Mouse (Mus musculus) CH12.LX (cell line): ENCODE measurements around the gene Scp2. TPM values are rescaled to one million over a fixed set of nuclear protein-coding genes. Genes with fewer than 3 reads are reported as not detected.

Experiments used
- DNase-seq: peaks from one replicate; pipeline ENCODE4 v3.0.0-alpha.2; 2013; ENCODE audit errors: extremely low read depth
- H3K27ac ChIP-seq: 2 replicates; pipeline ENCODE4 v1.5.1; 2012; ENCODE audit warnings: low read depth, mild to moderate bottlenecking, control low read depth, moderate library complexity; ENCODE audit not compliant: insufficient read depth
- H3K27me3 ChIP-seq: replicated peaks from 2 replicates; pipeline ENCODE3; 2012; ENCODE audit warnings: inconsistent platforms
- H3K36me3 ChIP-seq, 2 experiments: replicated peaks in 1 of 2; 2 replicates each; pipeline versions ENCODE3 to v1.6.1; 2012; ENCODE audit warnings: inconsistent platforms in 1 of 2, low read length in 1 of 2, mild to moderate bottlenecking in 1 of 2, mixed read lengths in 1 of 2, moderate library complexity in 1 of 2; ENCODE audit not compliant: control insufficient read depth in 1 of 2, insufficient read depth in 1 of 2
- H3K4me1 ChIP-seq, 2 experiments: 2 replicates each; pipeline ENCODE4 v1.6.1; 2012; ENCODE audit warnings: inconsistent platforms in 1 of 2, moderate library complexity in 1 of 2; ENCODE audit not compliant: insufficient read depth in 2 of 2, control insufficient read depth in 1 of 2
- H3K4me2 ChIP-seq: 2 replicates; pipeline ENCODE4 v1.6.1; 2012; ENCODE audit warnings: low read depth, mild to moderate bottlenecking, control low read depth; ENCODE audit not compliant: poor library complexity, insufficient read depth, severe bottlenecking
- H3K4me3 ChIP-seq, 3 experiments: fragments of 150-350 bp in 1 of 3; sonication (generic) in 1 of 3; replicated peaks in 1 of 3; 2 replicates each; pipeline versions ENCODE3 to v1.5.1; 2011 to 2012; ENCODE audit warnings: low read depth in 2 of 3, low read length in 2 of 3, mild to moderate bottlenecking in 2 of 3, moderate library complexity in 2 of 3, control low read depth in 1 of 3, improper control_type of control experiment in 1 of 3, inconsistent platforms in 1 of 3, mixed read lengths in 1 of 3; ENCODE audit not compliant: poor library complexity in 1 of 3
- H3K79me2 ChIP-seq: replicated peaks from 2 replicates; pipeline ENCODE4 v1.6.1; 2012; ENCODE audit warnings: mild to moderate bottlenecking, moderate library complexity; ENCODE audit not compliant: control insufficient read depth, poor library complexity, insufficient read depth, severe bottlenecking; ENCODE audit errors: extremely low read depth
- H3K9ac ChIP-seq: 2 replicates; pipeline ENCODE4 v1.6.1; 2012; ENCODE audit warnings: low read depth, mild to moderate bottlenecking, control low read depth, moderate library complexity; ENCODE audit not compliant: insufficient read depth
- H3K9me3 ChIP-seq: replicated peaks from 2 replicates; pipeline ENCODE3; 2012; ENCODE audit warnings: low read length, inconsistent platforms, mixed read lengths
- BHLHE40 ChIP-seq: IDR thresholded peaks from 2 replicates; pipeline ENCODE4 v1.6.1; 2011; ENCODE audit warnings: mild to moderate bottlenecking, low read depth, low read length, improper control_type of control experiment
- CHD2 ChIP-seq: IDR thresholded peaks from 2 replicates; pipeline ENCODE4 v1.6.1; 2011; ENCODE audit warnings: low read length, improper control_type of control experiment
- E2F4 ChIP-seq: IDR thresholded peaks from 2 replicates; pipeline ENCODE4 v1.6.1; 2011; ENCODE audit warnings: low read depth, low read length, improper control_type of control experiment; ENCODE audit not compliant: insufficient replicate concordance
- ETS1 ChIP-seq: conservative IDR thresholded peaks from 2 replicates; pipeline ENCODE4 v1.6.1; 2012; ENCODE audit warnings: low read depth, mild to moderate bottlenecking, inconsistent platforms, low read length, improper control_type of control experiment, moderate library complexity
- GABPA ChIP-seq: IDR thresholded peaks from 2 replicates; pipeline ENCODE4 v1.6.1; 2012; ENCODE audit warnings: low read depth, low read length, improper control_type of control experiment, inconsistent platforms; ENCODE audit not compliant: insufficient replicate concordance
- IRF4 ChIP-seq: IDR thresholded peaks from 2 replicates; pipeline ENCODE4 v1.6.1; 2014; ENCODE audit warnings: low read depth, mild to moderate bottlenecking, inconsistent platforms, low read length, improper control_type of control experiment
- JUN ChIP-seq: IDR thresholded peaks from 2 replicates; pipeline ENCODE4 v1.6.1; 2011; ENCODE audit warnings: low read depth, mild to moderate bottlenecking, low read length, improper control_type of control experiment, moderate library complexity; ENCODE audit not compliant: insufficient read depth
- JUND ChIP-seq: conservative IDR thresholded peaks from 2 replicates; pipeline ENCODE4 v1.6.1; 2011; ENCODE audit warnings: low read depth, low read length, improper control_type of control experiment
- MAZ ChIP-seq: IDR thresholded peaks from 2 replicates; pipeline ENCODE4 v1.6.1; 2012; ENCODE audit warnings: low read depth, mild to moderate bottlenecking, inconsistent platforms, low read length, improper control_type of control experiment, moderate library complexity
- MEF2A ChIP-seq: IDR thresholded peaks from 2 replicates; pipeline ENCODE4 v1.6.1; 2014; ENCODE audit warnings: low read depth, mild to moderate bottlenecking, inconsistent platforms, low read length, improper control_type of control experiment, borderline replicate concordance
- NRF1 ChIP-seq: IDR thresholded peaks from 2 replicates; pipeline ENCODE4 v1.6.1; 2014; ENCODE audit warnings: low read depth, mild to moderate bottlenecking, inconsistent platforms, low read length, improper control_type of control experiment, moderate library complexity
- PAX5 ChIP-seq: IDR thresholded peaks from 2 replicates; pipeline ENCODE4 v1.6.1; 2012; ENCODE audit warnings: low read length, inconsistent platforms, mixed read lengths
- POLR2A ChIP-seq: IDR thresholded peaks from 2 replicates; pipeline ENCODE4 v1.6.1; 2011; ENCODE audit warnings: low read depth, mild to moderate bottlenecking, improper control_type of control experiment, low read length
- RAD21 ChIP-seq: IDR thresholded peaks from 2 replicates; pipeline ENCODE4 v1.6.1; 2011; ENCODE audit warnings: low read depth, mild to moderate bottlenecking, low read length, improper control_type of control experiment, moderate library complexity
- SIN3A ChIP-seq: IDR thresholded peaks from 2 replicates; pipeline ENCODE4 v1.6.1; 2012; ENCODE audit warnings: low read length, improper control_type of control experiment, inconsistent platforms
- SMC3 ChIP-seq: IDR thresholded peaks from 2 replicates; pipeline ENCODE4 v1.6.1; 2011; ENCODE audit warnings: low read depth, low read length, improper control_type of control experiment
- TBP ChIP-seq: conservative IDR thresholded peaks from 2 replicates; pipeline ENCODE4 v1.6.1; 2011; ENCODE audit warnings: low read depth, low read length, improper control_type of control experiment
- TCF12 ChIP-seq: IDR thresholded peaks from 2 replicates; pipeline ENCODE4 v1.6.1; 2014; ENCODE audit warnings: low read depth, mild to moderate bottlenecking, inconsistent platforms, low read length, improper control_type of control experiment
- UBTF ChIP-seq: IDR thresholded peaks from 2 replicates; pipeline ENCODE4 v1.6.1; 2012; ENCODE audit warnings: low read depth, mild to moderate bottlenecking, inconsistent platforms, low read length, improper control_type of control experiment, moderate library complexity
- ZNF384 ChIP-seq: IDR thresholded peaks from 2 replicates; pipeline ENCODE4 v1.6.1; 2012; ENCODE audit warnings: low read depth, low read length, improper control_type of control experiment, inconsistent platforms
- dilution Hi-C: fragments of 300-500 bp; cut with MboI; formaldehyde crosslinking; loops from 2 replicates; pipeline ENCODE4 v1.14.3; 2020; ENCODE audit warnings: low sequenced_read_pairs; ENCODE audit not compliant: extremely low pct_unique_long_range_greater_than_20kb, extremely low pct_ligation_motif_present
- in situ Hi-C: fragments of 300-500 bp; cut with MboI; formaldehyde crosslinking; loops from 3 replicates; pipeline ENCODE4 v1.14.3; 2019; ENCODE audit warnings: low sequenced_read_pairs, low pct_ligation_motif_present, low pct_unique_long_range_greater_than_20kb, mixed read lengths
- polyA plus RNA-seq: library from polyadenylated mRNA; unstranded; fragments of >175 nt; gene quantifications from 2 replicates; pipeline ENCODE4 v1.2.1, GENCODE M21; 2012; ENCODE audit warnings: low read depth; ENCODE audit not compliant: insufficient read length
- total RNA-seq, 2 experiments: library from RNA; depleted of rRNA; stranded (reverse); fragments of 300-350 nt in 1 of 2; fragments of >200 nt in 1 of 2; gene quantifications; 2 replicates each; pipeline ENCODE4 v1.2.3; 2012 to 2014

Scp2 gene
- total and polyA plus RNA-seq, 3 experiments, result 65.0 to 127 (median 97.8) TPM

DNA sequence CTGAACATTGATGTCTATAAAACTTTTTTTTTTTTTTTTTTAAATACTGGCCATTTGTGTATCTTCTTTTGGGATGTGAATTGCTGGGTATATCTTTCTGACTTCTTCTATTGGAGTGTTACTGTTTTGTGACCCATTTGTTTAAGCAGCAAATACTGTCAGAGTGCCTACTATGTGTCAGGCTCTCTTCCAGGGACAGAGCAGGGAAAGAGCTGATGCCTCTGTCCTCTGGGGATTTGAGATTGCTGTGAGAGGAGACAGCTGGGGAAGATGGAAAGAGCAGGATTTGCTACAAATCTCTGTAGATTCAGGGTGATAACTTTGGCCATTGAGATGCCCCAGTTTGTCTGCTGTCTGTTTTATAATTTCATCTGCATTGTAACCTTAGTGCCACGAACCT, 145.4 kb downstream of the Scp2 start:
- H3K27ac ChIP-seq, result no peak overlapping the region
- dilution Hi-C loops, result no loop called here
- H3K9ac ChIP-seq, result no peak overlapping the region
- DNase-seq, result no peak
- H3K4me2 ChIP-seq, result no peak overlapping the region
- no peak for TF ChIP-seq MEF2A
- no peak for TF ChIP-seq SIN3A
- TF ChIP-seq BHLHE40, result no peak
- TF ChIP-seq POLR2A, result no peak
- no peak for TF ChIP-seq SMC3
- TF ChIP-seq TCF12, result no peak
- TF ChIP-seq JUN, result no peak
- TF ChIP-seq CHD2, result no peak
- no peak for TF ChIP-seq RAD21
- TF ChIP-seq UBTF, result no peak
- no peak for TF ChIP-seq NRF1
- TF ChIP-seq TBP, result no peak
- no peak for TF ChIP-seq E2F4
- TF ChIP-seq GABPA, result no peak
- no peak for TF ChIP-seq ZNF384
- TF ChIP-seq MAZ, result no peak
- TF ChIP-seq PAX5, result no peak
- TF ChIP-seq IRF4, result no peak
- no peaks in the 10 kb centered on the region for H3K79me2 ChIP-seq
- no peak overlapping the region for H3K4me3 ChIP-seq
- no peaks in the 10 kb centered on the region for H3K36me3 ChIP-seq
- in situ Hi-C loops, result no loop called here
- H3K4me1 ChIP-seq, result peaks cover 3 to 12% of the 10 kb centered on the region in 2 experiments; a peak in 2 of 4 replicates
- H3K27me3 ChIP-seq, result peaks cover 20% of the 10 kb centered on the region
- H3K9me3 ChIP-seq, result peaks cover 5% of the 10 kb centered on the region

DNA sequence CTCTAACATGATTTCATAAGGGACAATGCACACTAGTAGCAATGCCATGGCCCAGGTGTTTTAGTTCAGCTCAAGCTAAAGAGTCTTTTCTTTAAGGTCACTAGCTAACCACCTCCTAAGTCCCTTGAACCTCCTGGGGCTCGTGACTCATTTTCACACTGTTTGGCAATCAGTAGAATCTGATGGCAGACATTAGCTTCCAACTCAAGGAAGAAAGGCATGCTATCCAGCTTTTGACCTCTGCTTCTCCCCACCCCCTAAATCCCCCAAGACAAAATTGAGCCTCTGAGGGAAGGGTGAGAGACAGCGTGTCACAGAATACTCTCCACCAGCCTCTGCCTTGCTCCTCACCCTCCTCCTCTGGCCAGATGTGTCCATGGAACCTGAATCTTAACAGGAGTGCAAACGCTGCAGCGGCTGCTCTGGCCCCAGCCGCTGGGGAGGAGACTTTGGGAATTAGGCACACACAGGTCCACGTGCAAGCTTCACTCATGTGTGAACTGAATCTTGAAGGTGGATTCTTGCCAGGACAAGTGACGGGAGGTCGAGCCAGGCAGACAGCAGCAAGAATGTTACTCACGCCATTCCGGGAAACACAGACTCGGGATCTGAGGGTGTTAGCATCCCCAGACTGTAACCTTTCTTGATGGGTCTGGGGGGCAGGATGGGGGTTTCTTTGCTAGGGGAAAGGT, 146.0 kb downstream of the Scp2 start:
- no peaks in the 10 kb centered on the region for H3K79me2 ChIP-seq
- H3K4me1 ChIP-seq, result peaks cover 3 to 12% of the 10 kb centered on the region in 2 experiments; a peak in 2 of 4 replicates
- no peaks in the 10 kb centered on the region for H3K36me3 ChIP-seq
- no peak for DNase-seq
- H3K27me3 ChIP-seq, result peaks cover 21% of the 10 kb centered on the region
- no peak overlapping the region for H3K9ac ChIP-seq
- H3K9me3 ChIP-seq, result peaks cover 6% of the 10 kb centered on the region
- dilution Hi-C loops (no loop called here), in situ Hi-C loops (no loop called here)
- H3K27ac ChIP-seq, result no peak overlapping the region
- H3K4me3 ChIP-seq, result no peak overlapping the region
- TF ChIP-seq CHD2, result no peak
- TF ChIP-seq IRF4, result no peak
- TF ChIP-seq JUND, result no peak
- no peak for TF ChIP-seq ETS1
- H3K4me2 ChIP-seq, result no peak overlapping the region
